Comparison of ENCODE assay signal across 21 mouse cellular contexts in the genomic region with DNA sequence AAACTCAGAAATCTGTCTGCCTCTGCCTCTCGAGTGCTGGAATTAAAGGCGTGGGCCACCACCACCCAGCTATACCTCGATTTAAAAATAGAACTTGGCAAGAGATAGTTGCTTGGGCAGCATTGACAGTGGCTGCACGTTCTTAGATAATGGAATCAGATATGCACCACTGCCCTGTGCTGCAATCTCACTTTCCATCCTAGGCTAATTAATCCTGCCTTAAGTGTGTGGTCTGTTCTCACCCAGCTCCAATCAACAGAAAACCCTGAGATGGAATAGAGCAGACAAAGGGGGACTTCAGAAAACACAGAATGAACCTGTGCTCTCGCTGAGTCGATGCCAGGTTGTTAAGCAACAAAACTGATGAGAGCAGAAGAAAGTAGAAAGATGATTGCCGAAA. TPM values are rescaled to one million over a fixed set of nuclear protein-coding genes. Genes with fewer than 3 reads are reported as not detected.
A peak's percentile ranks its signal among the peaks of the same experiment; 100 is the strongest.
DNase-seq lines count a peak whose midpoint lies in the region; ATAC-seq and TF ChIP-seq lines count a peak whose summit lies in the region.
"Had no signal": no experiment of that assay in that cellular context is flagged by ENCODE, and none has a peak within 500 bp of the region (broad histone marks: within the 10 kb centered on the region; RNA-seq: fewer than 3 reads in every experiment).

No protein-coding gene starts in this region.

- TF ChIP-seq CTCF in midbrain, postnatal 0 days (IDR thresholded peaks at IDR 0.05) = no peak

- no peak overlapping the region for H3K4me3 ChIP-seq in midbrain, embryonic 11.5 days (ENCODE audit: low read depth, low read length)
- no peak overlapping the region for H3K4me3 ChIP-seq in midbrain, embryonic 10.5 days
- no peak overlapping the region for H3K4me3 ChIP-seq in forebrain, embryonic 13.5 days
- no peak overlapping the region for H3K4me3 ChIP-seq in hindbrain, embryonic 16.5 days (ENCODE audit: low read length)
- no peak overlapping the region for H3K4me3 ChIP-seq in midbrain, postnatal 0 days (ENCODE audit: low read depth, low read length)
- H3K4me3 ChIP-seq in heart, embryonic 12.5 days = no peak overlapping the region

- H3K9ac ChIP-seq in midbrain, embryonic 11.5 days (ENCODE audit: low read length) = no peak overlapping the region
- H3K9ac ChIP-seq in forebrain, embryonic 13.5 days = no peak overlapping the region
- no peak overlapping the region for H3K9ac ChIP-seq in hindbrain, embryonic 16.5 days (ENCODE audit: low read depth, low read length)
- no peak overlapping the region for H3K9ac ChIP-seq in midbrain, postnatal 0 days (replicated peaks; ENCODE audit: low read length, poor library complexity, severe bottlenecking)
- no peak overlapping the region for H3K9ac ChIP-seq in heart, embryonic 12.5 days

- no peaks in the 10 kb centered on the region for H3K36me3 ChIP-seq in midbrain, embryonic 11.5 days (ENCODE audit: control insufficient read depth, insufficient read depth, low read length)
- H3K36me3 ChIP-seq in midbrain, embryonic 10.5 days = no peaks in the 10 kb centered on the region
- no peaks in the 10 kb centered on the region for H3K36me3 ChIP-seq in forebrain, embryonic 13.5 days (ENCODE audit: poor library complexity, severe bottlenecking)
- H3K36me3 ChIP-seq in hindbrain, embryonic 16.5 days (ENCODE audit: control insufficient read depth, insufficient read depth, low read length) = no peaks in the 10 kb centered on the region
- no peaks in the 10 kb centered on the region for H3K36me3 ChIP-seq in midbrain, postnatal 0 days (ENCODE audit: insufficient read depth, low read length)
- H3K36me3 ChIP-seq in heart, embryonic 12.5 days = no peaks in the 10 kb centered on the region

- WGBS in midbrain, embryonic 11.5 days = 71% methylated on average over 7 of the region's 7 CpGs
- 73% methylated on average over 7 of the region's 7 CpGs for WGBS in midbrain, embryonic 10.5 days
- WGBS in forebrain, embryonic 13.5 days = 21% methylated on average over 7 of the region's 7 CpGs
- WGBS in hindbrain, embryonic 16.5 days = 42% methylated on average over 7 of the region's 7 CpGs
- 40% methylated on average over 7 of the region's 7 CpGs for WGBS in midbrain, postnatal 0 days
- WGBS in heart, embryonic 12.5 days = 49% methylated on average over 7 of the region's 7 CpGs

- H3K9me3 ChIP-seq in midbrain, embryonic 11.5 days (ENCODE audit: control insufficient read depth, low read length) = no peaks in the 10 kb centered on the region
- no peaks in the 10 kb centered on the region for H3K9me3 ChIP-seq in midbrain, embryonic 10.5 days (replicated peaks)
- H3K9me3 ChIP-seq in forebrain, embryonic 13.5 days (replicated peaks) = no peaks in the 10 kb centered on the region
- H3K9me3 ChIP-seq in hindbrain, embryonic 16.5 days (ENCODE audit: control insufficient read depth, low read length) = no peaks in the 10 kb centered on the region
- no peaks in the 10 kb centered on the region for H3K9me3 ChIP-seq in midbrain, postnatal 0 days (ENCODE audit: low read length)
- H3K9me3 ChIP-seq in heart, embryonic 12.5 days (replicated peaks) = peaks cover 3% of the 10 kb centered on the region; the same call in 1 of the 2 replicates

- no peak overlapping the region for H3K27ac ChIP-seq in midbrain, embryonic 11.5 days (ENCODE audit: low read depth, low read length)
- H3K27ac ChIP-seq in midbrain, embryonic 10.5 days (replicated peaks) = no peak overlapping the region
- peak overlapping the region; percentile 83 for H3K27ac ChIP-seq in forebrain, embryonic 13.5 days
- peak overlapping the region; percentile 12; the same call in 1 of the 2 replicates for H3K27ac ChIP-seq in hindbrain, embryonic 16.5 days (ENCODE audit: low read depth, low read length)
- H3K27ac ChIP-seq in midbrain, postnatal 0 days (ENCODE audit: low read depth, low read length) = no peak overlapping the region
- no peak overlapping the region for H3K27ac ChIP-seq in heart, embryonic 12.5 days (ENCODE audit: poor library complexity, severe bottlenecking)

- no peak for ATAC-seq in midbrain, embryonic 11.5 days (ENCODE audit: low FRiP score)
- peak; percentile 88 for ATAC-seq in forebrain, embryonic 13.5 days
- ATAC-seq in hindbrain, embryonic 16.5 days = peak; percentile 80
- no peak for ATAC-seq in midbrain, postnatal 0 days (ENCODE audit: low FRiP score)
- ATAC-seq in heart, embryonic 12.5 days (ENCODE audit: insufficient number of reproducible peaks, low FRiP score) = no peak

- no peaks in the 10 kb centered on the region for H3K27me3 ChIP-seq in midbrain, embryonic 11.5 days (ENCODE audit: control insufficient read depth, insufficient read depth, low read length)
- H3K27me3 ChIP-seq in midbrain, embryonic 10.5 days (ENCODE audit: low read depth, poor library complexity, severe bottlenecking) = no peaks in the 10 kb centered on the region
- no peaks in the 10 kb centered on the region for H3K27me3 ChIP-seq in forebrain, embryonic 13.5 days
- no peaks in the 10 kb centered on the region for H3K27me3 ChIP-seq in hindbrain, embryonic 16.5 days (replicated peaks; ENCODE audit: control insufficient read depth, insufficient read depth, low read length)
- H3K27me3 ChIP-seq in midbrain, postnatal 0 days (ENCODE audit: insufficient read depth, low read length) = no peaks in the 10 kb centered on the region
- H3K27me3 ChIP-seq in heart, embryonic 12.5 days (replicated peaks) = no peaks in the 10 kb centered on the region

- no peaks in the 10 kb centered on the region for H3K4me1 ChIP-seq in midbrain, embryonic 11.5 days (ENCODE audit: control insufficient read depth, insufficient read depth, low read length)
- peaks cover 5% of the 10 kb centered on the region; the same call in 1 of the 2 replicates for H3K4me1 ChIP-seq in midbrain, embryonic 10.5 days
- peaks cover 22% of the 10 kb centered on the region for H3K4me1 ChIP-seq in forebrain, embryonic 13.5 days
- peaks cover 3% of the 10 kb centered on the region for H3K4me1 ChIP-seq in hindbrain, embryonic 16.5 days (ENCODE audit: control insufficient read depth, insufficient read depth, low read depth, low read length)
- H3K4me1 ChIP-seq in midbrain, postnatal 0 days (ENCODE audit: insufficient read depth, low read length) = no peaks in the 10 kb centered on the region
- no peaks in the 10 kb centered on the region for H3K4me1 ChIP-seq in heart, embryonic 12.5 days (replicated peaks)

- H3K4me2 ChIP-seq in midbrain, embryonic 11.5 days = no peak overlapping the region
- peak overlapping the region; percentile 39 for H3K4me2 ChIP-seq in forebrain, embryonic 13.5 days
- no peak overlapping the region for H3K4me2 ChIP-seq in hindbrain, embryonic 16.5 days (ENCODE audit: low read length)
- no peak overlapping the region for H3K4me2 ChIP-seq in midbrain, postnatal 0 days (ENCODE audit: low read depth, low read length, poor library complexity, severe bottlenecking)
- no peak overlapping the region for H3K4me2 ChIP-seq in heart, embryonic 12.5 days
- H3K4me2 ChIP-seq: liver, embryonic 11.5 days had no signal

- peak; percentile 60 for DNase-seq in midbrain, embryonic 11.5 days (ENCODE audit: low spot score, missing footprints)
- DNase-seq in midbrain, embryonic 10.5 days (ENCODE audit: low spot score) = no peak
- peak; percentile 32 for DNase-seq in midbrain, postnatal 0 days (ENCODE audit: low spot score)
- no peak for DNase-seq in gastrocnemius, postnatal 4 days (ENCODE audit: low spot score in 2 of 2)
- DNase-seq in frontal cortex, postnatal 36 days (ENCODE audit: low spot score in 2 of 2) = no peak
- DNase-seq: adrenal gland, postnatal 25 days; cerebellum, adult 11-12 months; cerebellum, postnatal 25 days; embryo, embryonic 11 days; heart, adult 18-20 months; kidney, adult 18-20 months; kidney, postnatal 10 days; lung, adult 18-20 months; lung, postnatal 14 days; right cerebral cortex, adult 18-20 months; thymus, postnatal 36 days had no signal

RNA-seq across cellular contexts. Expression of gene Pitpnm3, which starts 32.0 kb away (rescaled TPM):
- polyA plus RNA-seq in midbrain, embryonic 11.5 days (2014; fragmentation: Nextera tagmentation; extraction: Ambion mirVana) = 0.56 and 0.99 TPM in 2 replicates
- 0.10 and 0.25 TPM in 2 replicates for polyA plus RNA-seq in midbrain, embryonic 10.5 days (2016; fragmentation: Nextera tagmentation; extraction: Ambion mirVana)
- 0.63 and 0.65 TPM in 2 replicates for polyA plus RNA-seq in forebrain, embryonic 13.5 days (2015; fragmentation: Nextera tagmentation; extraction: Ambion mirVana)
- 5.5 and 5.8 TPM in 2 replicates for polyA plus RNA-seq in hindbrain, embryonic 16.5 days (2015; fragmentation: Nextera tagmentation; extraction: Ambion mirVana)
- total RNA-seq in midbrain, postnatal 0 days (2014; rRNA removed) = 29.6 and 33.0 TPM in 2 replicates
- polyA plus RNA-seq in midbrain, postnatal 0 days (2015; fragmentation: Nextera tagmentation; extraction: Ambion mirVana) = 7.2 and 7.9 TPM in 2 replicates
- 0.13 and 0.17 TPM in 2 replicates for polyA plus RNA-seq in heart, embryonic 12.5 days (2016; fragmentation: Nextera tagmentation; extraction: Ambion mirVana)
- 1 to 10 TPM; 1.4 to 1.5 TPM for total RNA-seq in gastrocnemius, postnatal 4 days (2021)
- total RNA-seq: hematopoietic stem cell, adult 5-6 weeks had no signal

Comparison
In these comparisons a context has a peak if more than half of its experiments do, and no peak if none do; other contexts are left out.
1. DNase-seq: peak in midbrain, embryonic 11.5 days (single experiment) and midbrain, postnatal 0 days (single experiment); none in midbrain, embryonic 10.5 days (single experiment), gastrocnemius, postnatal 4 days (0 of 2) and frontal cortex, postnatal 36 days (0 of 2).
2. ATAC-seq: peak in forebrain, embryonic 13.5 days (single experiment) and hindbrain, embryonic 16.5 days (single experiment); none in midbrain, embryonic 11.5 days (single experiment), midbrain, postnatal 0 days (single experiment) and heart, embryonic 12.5 days (single experiment).
3. H3K27ac ChIP-seq: peak in forebrain, embryonic 13.5 days (single experiment) and hindbrain, embryonic 16.5 days (single experiment); none in midbrain, embryonic 11.5 days (single experiment), midbrain, embryonic 10.5 days (single experiment), midbrain, postnatal 0 days (single experiment) and heart, embryonic 12.5 days (single experiment).